Mouse (Mus musculus) heart, adult 2 months (tissue): ENCODE measurements around the gene Timm17a. TPM values are rescaled to one million over a fixed set of nuclear protein-coding genes. Genes with fewer than 3 reads are reported as not detected.

Source experiments
- DNase-seq, 2 experiments: peaks; one replicate each; pipeline ENCODE4 v3.0.0; 2021
- H3K27ac ChIP-seq: fragments of 200-600 bp; 2 replicates; pipeline ENCODE4 v1.8.1; 2022
- H3K27me3 ChIP-seq: fragments of 200-500 bp; 2 replicates; pipeline ENCODE4 v1.6.1; 2012; ENCODE audit warnings: mild to moderate bottlenecking, low read length, inconsistent platforms, mixed read lengths; ENCODE audit not compliant: control insufficient read depth, insufficient read depth
- H3K36me3 ChIP-seq: fragments of 200-500 bp; 2 replicates; pipeline ENCODE4 v1.6.1; 2012; ENCODE audit warnings: low read length, inconsistent platforms; ENCODE audit not compliant: control insufficient read depth, insufficient read depth
- H3K4me1 ChIP-seq: fragments of 200-500 bp; 2 replicates; pipeline ENCODE4 v1.6.1; 2011; ENCODE audit warnings: low read length; ENCODE audit not compliant: control insufficient read depth, insufficient read depth
- H3K4me3 ChIP-seq: fragments of 200-600 bp; 2 replicates; pipeline ENCODE4 v1.8.1; 2022
- H3K79me2 ChIP-seq: fragments of 200-500 bp; replicated peaks from 2 replicates; pipeline ENCODE4 v1.6.1; 2012; ENCODE audit warnings: mild to moderate bottlenecking, inconsistent platforms, low read length, moderate library complexity, mixed read lengths; ENCODE audit not compliant: control insufficient read depth, insufficient read depth
- H3K9ac ChIP-seq: fragments of 200-500 bp; 2 replicates; pipeline ENCODE4 v1.6.1; 2012; ENCODE audit warnings: low read depth, mild to moderate bottlenecking, control low read depth, inconsistent platforms, low read length, mixed read lengths
- CTCF ChIP-seq: fragments of 200-600 bp; IDR thresholded peaks from 2 replicates; pipeline ENCODE4 v1.8.1; 2022; ENCODE audit warnings: antibody characterized with exemption, mild to moderate bottlenecking, moderate library complexity
- EP300 ChIP-seq: fragments of 200-500 bp; IDR thresholded peaks from 2 replicates; pipeline ENCODE4 v1.6.1; 2011; ENCODE audit warnings: low read depth, low read length, control low read depth; ENCODE audit not compliant: insufficient read depth
- POLR2A ChIP-seq: fragments of 200-500 bp; IDR thresholded peaks from 2 replicates; pipeline ENCODE4 v1.6.1; 2011; ENCODE audit warnings: mild to moderate bottlenecking, low read depth, low read length, control low read depth; ENCODE audit not compliant: insufficient read depth
- WGBS: fragments of 180-500 bp; shearing (Covaris S2); methylation state at CpG from one replicate; pipeline ENCODE4 v1.1.7; 2018; 5-methylcytosine and 5-hydroxymethylcytosine counted together
- intact Hi-C: fragments of 180-260 bp; cut with DNase I; formaldehyde crosslinking; loops from one replicate; pipeline ENCODE4 v1.15.1; 2025
- long read RNA-seq: library from polyadenylated mRNA; stranded (forward); transcript quantifications from one replicate; pipeline ENCODE4 v2.0.0, GENCODE M21; 2021
- polyA plus RNA-seq: library from polyadenylated mRNA; depleted of rRNA; stranded (reverse); fragments of >200 nt; gene quantifications from 2 replicates; pipeline ENCODE4 v1.2.3, GENCODE M21; 2012; rRNA removed
- total RNA-seq, 2 experiments: library from RNA; stranded (reverse); gene quantifications; 2 replicates each; pipeline ENCODE4 v1.2.3; 2021

Timm17a gene
- total RNA-seq (100 to 1,000 TPM; 325 to 370 TPM), polyA plus RNA-seq (185 and 239 TPM in 2 replicates)
- long read RNA-seq, full-length matches to known transcripts: 213 of 221 reads
- long read RNA-seq, partial matches to known transcripts: 5 of 221 reads
- long read RNA-seq, other reads (novel, unspliced or antisense): 3 of 221 reads

DNA sequence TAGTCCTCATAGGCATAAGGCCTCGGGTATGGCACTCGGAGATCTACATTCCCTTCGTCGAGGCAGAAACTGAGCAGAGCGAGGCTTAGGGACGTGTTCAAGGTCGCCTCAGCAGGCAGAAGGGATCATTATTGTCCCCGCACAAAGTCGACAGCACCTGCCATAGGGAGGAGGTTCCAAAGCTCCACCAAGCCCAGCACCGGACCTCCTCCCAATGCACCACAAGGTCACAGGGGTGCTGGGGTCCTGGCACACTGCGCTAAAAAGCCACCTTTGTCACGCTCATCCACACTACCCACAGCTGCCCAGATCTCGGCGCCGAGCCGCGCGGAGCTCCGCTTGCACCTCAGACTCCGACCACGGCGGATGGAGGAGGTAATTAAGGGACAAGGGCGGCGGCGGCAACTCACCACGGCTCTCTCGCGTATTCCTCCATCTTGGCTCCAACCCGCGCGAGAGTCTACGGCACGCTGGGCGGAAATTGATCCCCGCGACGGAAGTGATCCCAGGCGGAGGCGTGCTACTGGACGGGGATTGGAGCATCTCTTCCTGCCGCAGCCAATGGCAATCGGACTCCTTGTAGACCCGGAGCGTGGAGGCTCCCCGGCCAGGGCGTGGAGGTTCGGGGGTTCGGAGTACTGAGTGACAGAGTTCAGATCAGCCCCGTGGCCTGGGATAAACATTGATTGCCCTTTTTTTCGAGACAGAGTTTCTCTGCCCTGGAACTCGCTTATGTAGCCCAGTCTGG lies at the start of gene Timm17a:
Gene Timm17a, minus strand, starts transcription at position 495 of the 748 bp plus-strand sequence.
- peaks cover 4% of the 10 kb centered on the region for H3K4me1 ChIP-seq
- peak within 1 kb of the TSS; percentile 96 for H3K9ac ChIP-seq
- DNase-seq: peak; percentile 92 to 94
- H3K79me2 ChIP-seq: peaks cover 2% of the 10 kb centered on the region; the same call in 1 of the 2 replicates
- H3K27ac ChIP-seq: peak within 1 kb of the TSS; percentile 94
- H3K27me3 ChIP-seq: no peaks in the 10 kb centered on the region
- intact Hi-C loops: loop anchor here (2.0 to 5.0 kb wide), 2 partner anchors 31 to 54 kb away; no protein-coding TSS in a partner anchor
- TF ChIP-seq EP300: no peak
- TF ChIP-seq CTCF: no peak
- peak; percentile 86 for TF ChIP-seq POLR2A
- H3K4me3 ChIP-seq: peak within 1 kb of the TSS; percentile 90
- H3K36me3 ChIP-seq: peaks cover 4% of the 10 kb centered on the region; the same call in 1 of the 2 replicates
- WGBS: under 1% methylated on average over 51 of the region's 51 CpGs

DNA sequence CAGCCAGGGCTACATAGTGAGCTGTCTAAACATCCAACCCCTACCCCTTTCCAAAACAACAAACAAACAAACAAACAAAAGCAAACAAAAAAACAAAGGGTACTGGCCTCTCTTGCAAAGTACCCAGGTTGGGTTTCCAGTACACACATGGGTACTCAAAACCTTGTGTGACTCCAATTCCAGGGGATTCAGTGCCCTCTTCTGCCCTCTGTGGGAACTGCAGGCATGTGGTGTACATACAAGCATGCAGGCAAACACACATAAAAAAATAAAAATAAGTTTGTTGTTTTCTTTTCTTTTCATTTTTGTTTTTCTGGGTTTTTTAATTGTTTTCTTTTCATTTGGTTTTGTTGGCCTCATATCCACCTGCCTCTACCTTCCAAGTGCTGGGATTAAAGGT lies 48.5 kb upstream of the Timm17a start:
- no peak overlapping the region for H3K9ac ChIP-seq
- no peak overlapping the region for H3K27ac ChIP-seq
- no peaks in the 10 kb centered on the region for H3K79me2 ChIP-seq
- no peak for TF ChIP-seq EP300
- TF ChIP-seq CTCF: peak; percentile 15; the same call in 1 of the 2 replicates
- no peaks in the 10 kb centered on the region for H3K27me3 ChIP-seq
- H3K4me1 ChIP-seq: no peaks in the 10 kb centered on the region
- no peak overlapping the region for H3K4me3 ChIP-seq
- no peaks in the 10 kb centered on the region for H3K36me3 ChIP-seq
- intact Hi-C loops: no loop called here
- DNase-seq: no peak

DNA sequence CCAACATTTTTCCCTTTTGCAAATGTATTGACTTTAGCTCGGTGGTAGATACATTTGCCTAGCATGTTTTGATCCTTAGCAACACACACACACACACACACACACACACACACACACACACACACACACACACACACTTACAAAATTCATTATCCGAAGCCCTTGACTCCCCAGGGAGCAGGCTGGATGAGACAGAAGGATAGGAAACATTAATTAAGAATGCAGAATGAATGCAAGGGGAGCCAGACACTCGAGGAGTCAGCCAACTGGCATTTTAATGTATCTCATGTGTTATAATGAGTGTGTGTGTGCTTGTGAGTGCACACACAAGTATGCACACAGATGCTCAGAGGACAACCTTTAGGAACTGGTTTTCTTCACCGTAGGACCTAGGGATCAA lies 47.9 kb upstream of the Timm17a start:
- no peak overlapping the region for H3K27ac ChIP-seq
- H3K36me3 ChIP-seq: no peaks in the 10 kb centered on the region
- H3K79me2 ChIP-seq: no peaks in the 10 kb centered on the region
- H3K4me1 ChIP-seq: no peaks in the 10 kb centered on the region
- no peak overlapping the region for H3K9ac ChIP-seq
- no peak overlapping the region for H3K4me3 ChIP-seq
- intact Hi-C loops: no loop called here
- no peaks in the 10 kb centered on the region for H3K27me3 ChIP-seq
- 83% methylated on average over 4 of the region's 4 CpGs for WGBS
- no peak for DNase-seq
- TF ChIP-seq EP300: no peak
- TF ChIP-seq CTCF: no peak
- TF ChIP-seq POLR2A: no peak

DNA sequence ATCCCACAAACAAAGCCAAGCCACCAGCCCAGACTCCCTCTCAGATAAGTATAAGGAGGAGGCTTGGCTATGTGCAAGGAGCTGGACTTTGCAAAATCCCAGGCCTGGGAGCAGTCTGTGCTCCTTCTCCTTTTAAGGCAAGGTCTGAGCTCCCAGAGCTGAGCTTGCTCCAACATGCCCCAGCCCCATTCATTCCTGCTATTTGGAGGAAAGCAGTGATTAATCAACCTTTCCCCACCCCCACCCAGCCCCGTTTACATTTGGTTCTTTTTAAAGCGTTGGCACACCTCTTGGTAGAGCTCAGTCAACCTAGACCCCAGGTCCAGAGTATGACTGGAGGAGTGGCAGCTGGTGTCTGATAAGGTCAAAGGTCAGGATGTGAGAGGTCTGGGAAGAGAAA lies 45.5 kb upstream of the Timm17a start:
- Histone ChIP-seq H3K9ac (no peak overlapping the region), H3K4me1 (no peaks in the 10 kb centered on the region), H3K36me3 (no peaks in the 10 kb centered on the region), H3K79me2 (no peaks in the 10 kb centered on the region), H3K27ac (no peak overlapping the region), H3K4me3 (no peak overlapping the region), H3K27me3 (no peaks in the 10 kb centered on the region)
- WGBS: 39% methylated on average over 2 of the region's 2 CpGs
- intact Hi-C loops: no loop called here
- TF ChIP-seq CTCF: no peak
- no peak for TF ChIP-seq EP300
- TF ChIP-seq POLR2A: no peak
- DNase-seq: no peak

DNA sequence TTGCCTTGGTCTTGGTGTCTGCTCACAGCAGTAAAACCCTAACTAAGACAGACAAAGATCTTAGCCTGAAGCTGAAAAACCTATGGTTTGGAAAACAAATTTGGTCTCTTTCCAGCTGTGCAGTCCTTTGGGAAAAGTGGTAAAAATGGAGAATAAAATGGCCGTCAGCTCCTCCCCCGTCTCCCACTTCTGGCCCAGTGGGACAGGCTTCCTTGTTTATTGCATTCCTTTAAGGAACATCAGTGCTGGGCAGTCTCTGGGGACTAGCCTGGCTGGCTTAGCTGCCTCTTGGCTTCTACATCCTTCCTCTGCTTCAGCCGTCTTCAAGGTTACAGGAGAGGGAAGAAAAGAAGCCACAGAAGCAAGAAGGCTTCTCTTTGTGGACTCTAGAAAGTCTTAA lies 38.4 kb upstream of the Timm17a start:
- Histone ChIP-seq H3K4me3 (no peak overlapping the region), H3K79me2 (no peaks in the 10 kb centered on the region), H3K36me3 (no peaks in the 10 kb centered on the region), H3K27me3 (no peaks in the 10 kb centered on the region), H3K27ac (peak overlapping the region; percentile 55), H3K4me1 (peaks cover 4% of the 10 kb centered on the region; the same call in 1 of the 2 replicates), H3K9ac (no peak overlapping the region)
- TF ChIP-seq CTCF (no peak), EP300 (no peak), POLR2A (no peak)
- DNase-seq: peak; percentile 50 to 69
- 40% methylated on average over 3 of the region's 3 CpGs for WGBS
- intact Hi-C loops: no loop called here
